Mouse (Mus musculus) forebrain, embryonic 12.5 days (tissue): ENCODE measurements around the gene Rplp2. TPM values are rescaled to one million over a fixed set of nuclear protein-coding genes. Genes with fewer than 3 reads are reported as not detected.
A peak's percentile ranks its signal among the peaks of the same experiment; 100 is the strongest.

Experiments used
- ATAC-seq: fragments of 200-750 bp; cut with Nextera tagmentation; 2 replicates; pipeline ENCODE4 v1.8.0; 2017; ENCODE audit warnings: moderate TSS enrichment; ENCODE audit not compliant: low FRiP score
- H3K27ac ChIP-seq: fragments of 300-500 bp; sonication (generic); 2 replicates; pipeline ENCODE4 v1.5.1; 2016; ENCODE audit warnings: mild to moderate bottlenecking
- H3K27me3 ChIP-seq: fragments of 300-500 bp; sonication (generic); 2 replicates; pipeline ENCODE4 v1.6.1; 2016; ENCODE audit warnings: mild to moderate bottlenecking
- H3K36me3 ChIP-seq: fragments of 300-500 bp; sonication (generic); replicated peaks from 2 replicates; pipeline ENCODE4 v1.6.1; 2016; ENCODE audit warnings: mild to moderate bottlenecking
- H3K4me1 ChIP-seq: fragments of 300-500 bp; sonication (generic); 2 replicates; pipeline ENCODE4 v1.6.1; 2016
- H3K4me2 ChIP-seq: fragments of 300-500 bp; sonication (generic); 2 replicates; pipeline ENCODE4 v1.6.1; 2016; ENCODE audit warnings: mild to moderate bottlenecking, moderate library complexity
- H3K4me3 ChIP-seq: fragments of 300-500 bp; sonication (generic); replicated peaks from 2 replicates; pipeline ENCODE4 v1.5.1; 2016; ENCODE audit warnings: mild to moderate bottlenecking
- H3K9ac ChIP-seq: fragments of 300-500 bp; sonication (generic); 2 replicates; pipeline ENCODE4 v1.6.1; 2016; ENCODE audit warnings: mild to moderate bottlenecking
- H3K9me3 ChIP-seq: fragments of 300-500 bp; sonication (generic); 2 replicates; pipeline ENCODE4 v1.6.1; 2016
- WGBS: fragments of 180-500 bp; shearing (Covaris S2); methylation state at CpG from one replicate; pipeline ENCODE4 v1.1.7; 2016; 5-methylcytosine and 5-hydroxymethylcytosine counted together
- polyA plus RNA-seq: library from polyadenylated mRNA; unstranded; fragments of >200 nt; fragmentation: Nextera tagmentation; extraction: Ambion mirVana; gene quantifications from 2 replicates; pipeline ENCODE4 v1.2.1, GENCODE M21; 2016

Gene Rplp2
- polyA plus RNA-seq, 1 experiment from 2014 or later, result 986 TPM

DNA sequence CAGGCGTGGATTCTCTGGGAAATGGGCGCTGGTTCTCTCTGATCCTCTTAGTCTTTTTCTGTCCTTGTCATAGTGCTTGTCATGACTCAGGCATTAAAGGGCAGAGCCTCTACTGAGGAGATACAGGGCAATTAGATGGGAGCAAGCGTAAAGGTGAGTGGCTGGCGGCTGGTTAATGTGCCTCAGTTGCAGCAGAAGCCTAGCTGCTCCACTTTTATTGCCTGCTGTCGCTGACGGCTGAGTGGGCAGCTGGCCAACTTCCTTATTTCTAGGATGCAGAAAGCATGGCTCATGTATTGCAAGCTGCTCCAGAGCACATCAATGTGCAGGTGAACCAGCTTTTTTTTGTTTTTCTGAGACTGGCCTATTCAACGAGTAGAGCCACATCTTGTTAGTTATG is 28.2 kb upstream of the Rplp2 start:
- ATAC-seq, result no peak
- no peaks in the 10 kb centered on the region for H3K9me3 ChIP-seq
- H3K4me2 ChIP-seq, result no peak overlapping the region
- H3K36me3 ChIP-seq, result no peaks in the 10 kb centered on the region
- H3K27ac ChIP-seq, result no peak overlapping the region
- no peak overlapping the region for H3K9ac ChIP-seq
- WGBS, result 84% methylated on average over 7 of the region's 7 CpGs
- H3K4me3 ChIP-seq, result no peak overlapping the region
- H3K27me3 ChIP-seq, result 0 out of 2 replicates have a peak, but pooled peaks cover 4% of the 10 kb centered on the region
- peaks cover 4% of the 10 kb centered on the region; the same call in 1 of the 2 replicates for H3K4me1 ChIP-seq

DNA sequence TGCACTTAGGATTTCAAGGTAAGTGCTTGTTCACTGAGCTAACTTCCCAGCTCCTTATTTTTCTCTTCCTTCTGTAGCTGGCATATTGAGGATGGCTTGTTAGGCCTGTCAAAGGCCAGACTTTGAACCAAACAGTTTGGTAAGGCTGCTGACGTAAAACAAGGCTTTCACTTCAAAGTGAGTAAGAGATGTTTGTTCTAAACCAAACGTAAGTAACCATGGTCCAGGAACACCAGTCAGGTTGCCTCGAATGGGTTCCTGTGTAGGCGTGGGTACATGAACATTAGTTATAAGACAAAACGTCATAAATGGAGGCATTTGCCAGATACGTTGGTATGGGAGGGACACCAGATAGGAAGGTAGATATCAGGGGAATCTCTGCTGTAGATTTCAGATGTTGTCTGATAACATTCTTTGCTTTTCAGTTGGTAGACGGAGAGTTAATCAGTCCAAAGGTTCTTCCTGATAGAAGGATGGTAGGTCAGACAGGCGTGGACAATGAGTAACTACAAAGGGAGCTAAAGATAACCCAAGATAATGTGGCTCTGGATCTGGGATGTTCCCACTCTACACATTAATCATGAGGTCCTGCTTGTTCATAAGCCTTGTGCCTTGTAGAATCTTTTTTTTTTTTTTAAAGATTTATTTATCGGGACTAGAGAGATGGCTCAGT is 27.0 kb upstream of the Rplp2 start:
- Histone ChIP-seq H3K4me1 (no peaks in the 10 kb centered on the region), H3K27me3 (peaks cover 11% of the 10 kb centered on the region; the same call in 1 of the 2 replicates), H3K4me2 (no peak overlapping the region), H3K27ac (no peak overlapping the region), H3K9ac (no peak overlapping the region), H3K36me3 (no peaks in the 10 kb centered on the region), H3K4me3 (no peak overlapping the region), H3K9me3 (no peaks in the 10 kb centered on the region)
- no peak for ATAC-seq
- 87% methylated on average over 9 of the region's 9 CpGs for WGBS

DNA sequence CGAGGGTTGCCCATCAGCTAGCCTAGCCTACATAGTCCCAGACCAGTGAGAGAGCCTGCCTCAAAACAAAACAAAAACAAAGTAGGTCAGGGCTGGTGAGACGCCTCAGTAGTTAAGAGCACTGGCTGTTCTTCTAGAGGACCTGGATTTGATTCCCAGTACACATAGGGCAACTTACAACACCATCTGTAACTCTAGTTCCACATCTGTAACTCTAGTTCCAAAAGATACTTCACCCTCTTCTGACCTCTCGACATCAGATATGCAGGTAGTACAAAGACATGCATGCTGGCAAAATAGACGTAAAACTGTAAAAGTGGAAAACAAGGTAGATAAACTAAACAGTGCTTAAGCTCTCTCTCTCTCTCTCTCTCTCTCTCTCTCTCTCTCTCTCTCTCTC is 23.4 kb upstream of the Rplp2 start:
- 70% methylated on average over 4 of the region's 4 CpGs for WGBS
- H3K27me3 ChIP-seq, result peaks cover 11% of the 10 kb centered on the region; the same call in 1 of the 2 replicates
- H3K27ac ChIP-seq, result no peak overlapping the region
- no peak for ATAC-seq
- no peak overlapping the region for H3K9ac ChIP-seq
- no peaks in the 10 kb centered on the region for H3K9me3 ChIP-seq
- no peak overlapping the region for H3K4me2 ChIP-seq
- H3K4me3 ChIP-seq, result no peak overlapping the region
- H3K4me1 ChIP-seq, result peaks cover 6% of the 10 kb centered on the region
- peaks cover 7% of the 10 kb centered on the region; the same call in 1 of the 2 replicates for H3K36me3 ChIP-seq

GRCm38 (mm10) chr7:141426948-141427730 is 20.0 kb upstream of the Rplp2 start:
- peaks cover 22% of the 10 kb centered on the region for H3K4me1 ChIP-seq
- no peak overlapping the region for H3K4me3 ChIP-seq
- 85% methylated on average over 12 of the region's 12 CpGs for WGBS
- no peaks in the 10 kb centered on the region for H3K9me3 ChIP-seq
- peaks cover 28% of the 10 kb centered on the region for H3K36me3 ChIP-seq
- H3K9ac ChIP-seq, result no peak overlapping the region
- H3K4me2 ChIP-seq, result no peak overlapping the region
- ATAC-seq, result no peak
- peaks cover 11% of the 10 kb centered on the region; the same call in 1 of the 2 replicates for H3K27me3 ChIP-seq
- no peak overlapping the region for H3K27ac ChIP-seq

- Histone ChIP-seq H3K4me1 (peaks cover 35% of the 10 kb centered on the region), H3K9me3 (no peaks in the 10 kb centered on the region), H3K4me3 (peak overlapping the region; percentile 48), H3K27ac (peak overlapping the region; percentile 54; the same call in 1 of the 2 replicates), H3K36me3 (peaks cover 44% of the 10 kb centered on the region), H3K27me3 (peaks cover 7% of the 10 kb centered on the region; the same call in 1 of the 2 replicates), H3K4me2 (peak overlapping the region; percentile 80), H3K9ac (peak overlapping the region; percentile 63)
- 0 out of 2 replicates have a peak, but pooled peaks have one; percentile 7 for ATAC-seq
- 50% methylated on average over 5 of the region's 5 CpGs for WGBS
Measured at GRCm38 (mm10) chr7:141428701-141429100, 18.5 kb upstream of the Rplp2 start.

DNA sequence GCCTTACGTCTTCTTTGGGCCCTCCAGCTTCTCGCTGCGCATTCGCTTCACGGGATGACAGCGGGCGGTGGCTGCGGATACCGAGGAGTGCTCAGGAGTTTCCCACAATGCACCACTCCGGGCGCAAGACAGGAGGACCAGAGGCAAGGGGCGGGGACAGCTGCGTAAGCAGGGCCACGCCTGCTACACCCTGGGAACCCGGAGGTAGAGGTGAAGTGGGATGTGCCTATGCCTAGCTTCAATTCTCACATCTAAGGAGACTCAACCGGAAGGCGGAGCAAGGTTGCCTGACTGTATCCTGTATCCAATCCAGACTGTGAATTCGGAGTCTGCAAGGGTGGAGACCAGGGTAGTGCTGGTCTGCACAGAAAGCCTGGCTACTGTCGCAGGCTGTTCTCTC is 17.9 kb upstream of the Rplp2 start, which contains the start of gene Cend1:
Cend1 (minus strand) TSS at position 182 of the 400 bp plus-strand sequence.
- Histone ChIP-seq H3K4me2 (peak within 1 kb of the TSS; percentile 80), H3K4me1 (peaks cover 41% of the 10 kb centered on the region), H3K27ac (peak within 1 kb of the TSS; percentile 54; the same call in 1 of the 2 replicates), H3K9ac (peak within 1 kb of the TSS; percentile 63), H3K36me3 (peaks cover 45% of the 10 kb centered on the region), H3K9me3 (no peaks in the 10 kb centered on the region), H3K27me3 (peaks cover 5% of the 10 kb centered on the region; the same call in 1 of the 2 replicates), H3K4me3 (peak within 1 kb of the TSS; percentile 48)
- WGBS, result 2% methylated on average over 19 of the region's 19 CpGs
- ATAC-seq, result peak; percentile 88

- H3K4me2 ChIP-seq, result peak overlapping the region; percentile 80
- H3K27me3 ChIP-seq, result no peaks in the 10 kb centered on the region
- H3K27ac ChIP-seq, result peak overlapping the region; percentile 54; the same call in 1 of the 2 replicates
- no peak overlapping the region; the same call in 1 of the 2 replicates for H3K4me3 ChIP-seq
- no peaks in the 10 kb centered on the region for H3K9me3 ChIP-seq
- peaks cover 48% of the 10 kb centered on the region for H3K4me1 ChIP-seq
- WGBS, result 64% methylated on average over 9 of the region's 9 CpGs
- H3K36me3 ChIP-seq, result peaks cover 45% of the 10 kb centered on the region
- ATAC-seq, result no peak
- H3K9ac ChIP-seq, result 0 out of 2 replicates have a peak overlapping the region, but pooled peaks have one; percentile 63
Measured at GRCm38 (mm10) chr7:141429840-141430584, 17.2 kb upstream of the Rplp2 start.

GRCm38 (mm10) chr7:141430585-141431240 is 16.5 kb upstream of the Rplp2 start:
- 89% methylated on average over 9 of the region's 9 CpGs for WGBS
- no peaks in the 10 kb centered on the region for H3K27me3 ChIP-seq
- no peak overlapping the region for H3K27ac ChIP-seq
- no peak overlapping the region for H3K9ac ChIP-seq
- H3K9me3 ChIP-seq, result no peaks in the 10 kb centered on the region
- H3K36me3 ChIP-seq, result peaks cover 45% of the 10 kb centered on the region
- H3K4me1 ChIP-seq, result peaks cover 55% of the 10 kb centered on the region
- ATAC-seq, result no peak
- no peak overlapping the region for H3K4me2 ChIP-seq
- no peak overlapping the region for H3K4me3 ChIP-seq

DNA sequence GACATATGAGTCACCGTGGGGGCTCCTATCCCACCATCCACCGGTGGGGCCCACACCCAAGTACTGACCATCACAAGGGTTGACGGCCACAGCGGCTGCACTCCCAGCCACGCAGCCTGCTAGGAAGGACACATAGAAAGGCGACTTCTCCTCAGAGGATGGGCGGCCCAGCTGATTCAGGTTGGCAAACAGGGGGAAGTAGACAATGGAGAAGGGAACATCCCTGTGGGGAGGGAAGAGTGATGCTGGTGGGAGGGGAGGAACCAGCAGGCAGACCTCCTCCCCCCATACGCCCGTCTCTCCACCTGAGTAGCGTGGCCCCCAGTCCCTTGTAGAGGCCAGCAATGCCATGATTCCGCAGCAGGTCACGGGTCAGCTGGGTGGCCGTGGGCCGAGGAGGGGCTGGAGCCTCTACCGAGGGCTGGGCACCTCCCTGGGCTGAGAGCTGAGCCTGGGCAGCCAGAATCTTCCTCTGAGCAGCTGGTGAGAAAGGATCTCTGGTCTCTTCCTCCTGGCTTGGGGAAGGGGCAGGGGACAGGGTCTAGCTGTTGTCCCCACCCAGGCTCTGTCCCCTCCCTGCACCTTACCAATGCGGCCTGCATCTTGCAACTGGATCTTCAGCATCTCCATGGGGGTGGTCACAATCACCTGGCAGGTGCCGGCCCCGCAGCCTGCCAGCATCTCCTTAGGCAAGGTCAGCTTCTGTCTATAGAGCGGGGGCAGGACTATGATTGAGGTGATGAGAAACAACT is 15.6 kb upstream of the Rplp2 start:
- H3K4me1 ChIP-seq, result peaks cover 64% of the 10 kb centered on the region
- H3K27ac ChIP-seq, result no peak overlapping the region
- H3K4me3 ChIP-seq, result no peak overlapping the region
- no peaks in the 10 kb centered on the region for H3K27me3 ChIP-seq
- H3K4me2 ChIP-seq, result no peak overlapping the region
- H3K9me3 ChIP-seq, result no peaks in the 10 kb centered on the region
- no peak for ATAC-seq
- WGBS, result 95% methylated on average over 19 of the region's 19 CpGs
- no peak overlapping the region for H3K9ac ChIP-seq
- peaks cover 45% of the 10 kb centered on the region for H3K36me3 ChIP-seq

- Histone ChIP-seq H3K4me2 (no peak overlapping the region), H3K4me1 (peaks cover 70% of the 10 kb centered on the region), H3K27ac (no peak overlapping the region), H3K27me3 (no peaks in the 10 kb centered on the region), H3K9me3 (no peaks in the 10 kb centered on the region), H3K4me3 (no peak overlapping the region), H3K9ac (no peak overlapping the region), H3K36me3 (peaks cover 40% of the 10 kb centered on the region)
- 89% methylated on average over 8 of the region's 8 CpGs for WGBS
- ATAC-seq, result no peak
Measured at GRCm38 (mm10) chr7:141432186-141432611, 15.0 kb upstream of the Rplp2 start.
